Mouse (Mus musculus): ENCODE measurements around the gene Ankzf1. TPM values are rescaled to one million over a fixed set of nuclear protein-coding genes. Genes with fewer than 3 reads are reported as not detected.
A peak's percentile ranks its signal among the peaks of the same experiment; 100 is the strongest.

Gene Ankzf1
- total RNA-seq, 2 experiments from 2014 or later: 6.8 to 9.4 TPM

DNA sequence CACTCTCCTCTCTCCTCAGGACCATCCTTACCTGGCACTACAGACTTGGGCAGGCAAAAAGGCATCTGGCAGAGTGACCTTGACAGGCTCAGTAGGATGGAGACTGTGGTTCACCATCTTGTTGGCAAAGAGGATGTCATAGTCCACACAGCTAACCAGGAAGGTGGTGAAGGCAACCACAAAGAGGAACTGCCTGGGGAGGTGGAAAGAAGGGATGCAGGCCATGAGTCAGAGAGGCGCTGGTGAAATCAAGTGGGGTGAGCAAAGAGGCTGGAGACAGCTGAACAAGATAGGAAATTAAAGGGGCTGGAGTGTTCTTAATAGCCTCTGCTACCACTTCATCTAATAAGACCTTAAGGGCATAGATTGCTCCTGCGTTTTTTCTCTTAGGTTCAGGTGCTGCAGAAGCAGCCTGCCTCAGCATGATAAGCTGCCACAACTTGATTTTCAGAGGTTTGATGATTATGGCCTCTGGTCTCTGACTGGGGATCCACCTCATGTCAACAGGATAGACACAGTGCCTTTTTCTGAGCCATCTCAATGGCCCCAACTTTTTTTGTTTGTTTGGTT is 4.0 kb upstream of the Ankzf1 start:
- DNase-seq: no peak

DNA sequence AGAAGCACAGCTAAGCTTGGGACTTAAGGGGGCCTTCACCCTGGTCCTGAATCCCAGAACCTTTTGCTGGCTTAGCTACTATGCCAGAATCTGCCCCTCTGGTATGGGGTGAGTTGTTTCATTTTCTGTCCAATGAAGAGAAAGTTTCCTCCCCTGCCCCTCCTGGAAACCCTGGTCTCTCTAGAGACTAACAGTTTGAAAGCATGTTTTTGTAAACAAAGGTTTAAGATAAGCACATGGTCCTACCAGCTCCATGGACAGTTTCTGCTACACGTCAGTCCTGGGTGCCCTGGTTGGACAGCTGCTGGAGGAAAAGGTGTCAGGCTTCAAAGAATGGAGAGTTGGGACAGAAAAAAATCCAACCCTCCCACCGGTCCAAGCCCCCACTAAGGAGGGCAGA is 1.4 kb upstream of the Ankzf1 start:
- DNase-seq: no peak

DNA sequence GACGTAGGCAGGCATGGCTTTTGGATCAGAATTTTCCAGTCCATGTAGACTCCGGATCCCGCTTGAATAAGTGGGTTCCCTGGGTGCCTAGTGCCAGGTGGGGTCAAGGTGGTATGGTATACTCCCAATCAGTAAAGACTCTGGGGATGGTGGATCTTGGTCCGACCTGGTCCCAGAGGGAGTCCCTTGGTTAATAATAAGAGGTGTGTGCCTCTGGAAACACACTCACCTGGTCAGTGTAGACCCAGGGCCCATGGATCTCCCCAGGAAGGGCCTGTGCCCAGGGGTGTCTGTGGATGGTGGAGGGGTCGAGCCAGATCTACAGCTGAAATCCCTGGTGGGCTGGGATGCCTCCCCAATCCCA is 711 bp upstream of the Ankzf1 start:
- DNase-seq: no peak

DNA sequence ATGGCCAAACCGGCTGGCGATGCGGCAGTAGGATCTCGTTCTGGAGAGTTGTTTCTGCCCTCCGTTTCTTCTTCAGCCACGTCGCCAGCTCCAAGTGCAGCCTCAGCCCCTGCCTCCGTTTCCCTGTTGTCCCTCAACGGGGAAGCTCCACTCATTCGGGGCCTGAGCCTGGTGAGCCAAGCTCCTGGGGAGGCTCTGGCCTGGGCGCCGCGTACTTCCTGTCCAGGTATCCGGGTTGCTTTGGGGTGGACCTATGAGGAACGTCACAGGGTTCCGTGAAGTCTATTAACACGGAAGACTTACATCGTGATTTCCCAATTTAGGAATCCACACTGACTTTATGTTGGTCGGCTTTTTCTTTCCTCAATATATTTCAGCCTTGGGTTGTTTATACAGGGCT is 501 bp downstream of the Ankzf1 start:
- no peak for DNase-seq

DNA sequence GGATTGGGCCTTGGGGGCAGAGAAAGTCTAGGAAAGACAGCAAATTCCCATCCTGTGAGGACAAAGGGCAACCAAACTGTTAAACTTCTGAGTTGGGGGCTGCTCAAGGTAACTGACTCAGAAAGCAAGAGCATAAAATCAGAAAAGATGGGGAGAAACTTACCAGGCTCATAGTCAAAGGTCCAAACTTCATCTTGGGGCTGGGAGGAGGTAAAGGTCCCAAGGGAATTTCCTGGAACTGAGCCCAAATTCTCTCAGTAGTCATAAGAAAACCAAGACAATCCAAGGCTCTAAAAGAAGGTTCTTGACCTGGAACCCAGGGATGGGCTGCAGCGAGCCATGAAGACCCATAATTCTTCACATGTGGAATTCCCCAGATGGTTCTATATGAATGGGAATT is 9.3 kb downstream of the Ankzf1 start:
- DNase-seq: no peak

DNA sequence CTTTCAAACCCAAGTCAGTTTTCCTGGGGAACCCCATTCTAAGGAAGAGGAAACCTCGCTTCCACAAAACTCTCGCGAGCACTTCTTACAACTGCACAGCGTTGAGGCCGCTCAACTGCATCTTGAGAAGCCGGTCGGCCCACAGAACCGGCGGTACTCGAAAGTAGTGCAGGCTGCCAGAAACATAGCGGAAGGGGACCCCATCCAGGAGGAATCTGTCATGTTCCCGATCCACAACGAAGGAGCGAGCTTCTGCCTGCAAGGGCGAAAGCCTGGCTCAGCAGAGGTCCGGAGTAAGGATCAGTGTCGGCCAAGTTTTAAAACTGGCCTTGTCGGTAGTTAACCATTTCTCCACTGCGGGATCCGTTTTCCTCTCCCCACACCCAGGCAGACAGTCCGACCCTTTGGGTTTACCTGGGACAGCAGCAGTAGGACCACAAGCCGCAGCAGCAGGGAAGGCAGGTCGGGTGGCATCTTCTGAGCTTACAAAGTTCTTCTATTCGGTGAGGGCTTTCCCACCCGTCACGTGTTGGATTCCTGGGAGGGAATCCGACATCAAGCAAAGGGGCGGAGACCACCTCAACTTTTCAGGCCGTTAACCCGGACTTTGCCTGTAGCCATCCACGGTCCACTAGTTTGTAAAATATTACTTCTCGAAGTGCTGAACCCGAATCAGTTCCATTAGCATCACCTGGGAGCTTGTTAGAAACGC is 17.2 kb downstream of the Ankzf1 start:
- DNase-seq: peak; percentile 37

DNA sequence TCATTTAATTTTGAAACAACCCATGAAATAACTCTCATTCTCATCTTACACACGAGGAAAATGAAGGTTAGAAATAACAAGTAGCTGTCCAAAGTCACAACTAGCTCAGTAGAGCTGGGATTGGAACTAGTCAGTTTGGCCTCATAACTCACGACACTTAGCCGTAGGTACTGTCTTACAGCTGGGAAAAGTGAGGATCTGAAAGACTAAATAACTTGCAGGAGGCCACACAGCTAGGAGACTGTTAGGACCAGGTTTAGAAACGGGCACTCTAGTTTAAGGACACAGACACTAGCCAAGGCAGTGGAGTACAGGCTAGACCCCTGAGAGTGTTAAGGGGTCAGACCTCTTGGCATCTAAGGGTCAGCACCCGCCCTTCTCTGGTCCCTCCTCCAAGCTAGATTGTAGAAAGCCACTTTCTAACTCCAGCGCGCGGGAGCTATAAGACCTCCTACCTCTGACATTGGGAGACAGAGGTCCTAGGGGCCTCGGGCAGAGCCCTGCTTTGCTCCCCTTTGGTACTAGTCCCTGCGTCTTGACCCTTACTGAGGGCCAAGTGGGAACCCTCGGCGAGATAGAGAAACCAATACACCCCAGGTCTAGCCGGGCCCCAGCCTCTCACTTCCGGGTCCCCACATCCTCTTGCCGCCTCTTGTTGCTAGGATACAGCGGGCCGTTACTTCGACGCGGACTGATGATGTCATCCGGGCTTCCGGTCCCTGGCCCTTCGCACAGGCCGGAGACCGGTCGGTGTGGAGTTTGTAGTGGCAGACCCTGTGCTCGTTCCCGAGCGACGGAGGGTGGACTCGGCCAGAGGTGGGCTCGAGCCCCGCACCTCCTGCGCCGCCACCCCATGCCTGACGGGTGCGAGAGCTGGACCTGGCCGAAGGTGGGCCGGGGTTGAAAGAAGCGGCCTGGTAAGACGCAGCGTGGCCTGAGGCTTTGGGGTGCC is 18.5 kb downstream of the Ankzf1 start, which contains the start of the genes Glb1l and Stk16:
Gene Glb1l, minus strand, starts transcription at position 678 of the 952 bp plus-strand sequence.
Gene Stk16, plus strand, starts transcription at position 703 of the 952 bp plus-strand sequence.
- DNase-seq: peak; percentile 96

DNA sequence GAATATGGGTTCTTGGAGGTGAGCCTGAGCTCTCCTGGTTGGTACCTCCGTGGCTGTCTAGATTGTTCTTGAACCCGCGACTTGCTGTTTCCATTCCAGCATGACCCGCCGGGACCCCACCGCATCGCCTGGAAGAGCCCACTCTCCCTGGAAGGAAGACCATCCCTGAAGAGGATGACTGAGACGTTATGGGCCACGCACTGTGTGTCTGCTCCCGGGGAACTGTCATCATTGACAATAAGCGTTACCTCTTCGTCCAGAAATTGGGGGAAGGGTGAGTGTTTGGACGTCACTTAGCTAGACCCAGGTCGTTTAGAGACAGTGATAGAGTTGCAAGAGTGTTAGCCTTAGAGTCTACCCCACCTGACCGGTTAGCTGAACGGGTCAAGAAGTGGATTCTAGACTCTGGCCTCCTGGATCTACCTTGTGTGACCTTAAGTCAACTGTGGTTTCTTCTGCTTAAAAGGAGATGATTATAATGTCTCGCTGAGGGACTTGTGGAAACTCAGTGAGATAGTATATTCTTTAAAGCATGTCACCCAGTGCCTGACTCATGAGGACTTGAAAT is 19.3 kb downstream of the Ankzf1 start:
- DNase-seq: no peak

DNA sequence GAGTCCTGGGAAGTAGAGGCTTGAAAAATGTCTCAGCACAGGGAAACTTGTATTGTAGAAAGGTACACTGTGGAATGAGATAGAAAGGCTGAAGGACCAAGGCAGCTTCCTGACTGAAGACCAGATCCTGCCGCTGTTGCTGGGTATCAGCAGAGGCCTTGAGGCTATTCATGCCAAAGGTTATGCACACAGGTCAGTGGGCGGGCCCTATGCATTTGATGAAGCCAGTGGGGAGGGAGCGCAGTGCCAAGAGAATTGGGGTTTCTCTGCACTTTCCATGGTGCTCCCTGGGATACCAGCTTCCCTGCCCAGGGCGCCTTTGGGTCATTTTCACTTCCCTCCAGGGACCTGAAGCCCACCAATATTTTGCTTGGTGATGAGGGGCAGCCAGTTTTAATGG is 20.6 kb downstream of the Ankzf1 start:
- DNase-seq: no peak

DNA sequence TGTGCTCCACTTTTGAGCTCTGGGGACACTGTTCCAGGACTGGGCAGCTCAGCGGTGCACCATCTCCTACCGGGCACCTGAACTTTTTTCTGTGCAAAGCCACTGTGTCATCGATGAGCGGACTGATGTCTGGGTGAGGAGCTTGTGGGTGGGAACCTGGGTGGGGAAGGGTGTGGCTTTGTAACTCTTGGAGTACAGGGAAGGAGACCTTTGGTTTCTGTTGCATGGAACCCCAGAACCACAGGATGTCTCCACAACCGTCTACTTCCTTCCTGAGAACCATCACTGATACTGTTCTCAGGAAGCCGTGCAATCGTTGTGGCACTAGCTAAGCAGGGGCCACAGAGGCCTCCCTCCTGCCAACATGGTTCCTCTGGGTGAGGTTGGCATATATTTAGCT is 21.1 kb downstream of the Ankzf1 start:
- no peak for DNase-seq

DNA sequence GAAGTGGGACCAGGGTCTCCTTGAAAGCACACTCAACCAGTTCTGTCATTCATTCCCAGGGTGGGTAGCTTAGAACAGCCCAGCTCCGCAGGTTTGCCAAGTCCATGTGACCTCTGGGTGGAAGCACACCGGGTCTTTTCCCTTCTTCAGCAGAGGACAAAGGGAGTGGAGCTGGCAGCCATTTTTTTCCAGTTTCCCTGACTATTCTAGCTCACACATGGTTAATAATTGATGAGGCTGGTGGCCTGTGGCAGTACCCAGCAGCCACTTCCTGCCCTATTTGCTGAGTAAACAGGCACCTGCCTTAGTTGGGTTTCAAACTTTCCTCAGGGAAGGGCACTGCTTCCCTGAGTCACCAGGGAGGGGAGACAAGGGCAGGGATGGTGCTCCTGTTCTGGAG is 22.5 kb downstream of the Ankzf1 start:
- DNase-seq: no peak

DNA sequence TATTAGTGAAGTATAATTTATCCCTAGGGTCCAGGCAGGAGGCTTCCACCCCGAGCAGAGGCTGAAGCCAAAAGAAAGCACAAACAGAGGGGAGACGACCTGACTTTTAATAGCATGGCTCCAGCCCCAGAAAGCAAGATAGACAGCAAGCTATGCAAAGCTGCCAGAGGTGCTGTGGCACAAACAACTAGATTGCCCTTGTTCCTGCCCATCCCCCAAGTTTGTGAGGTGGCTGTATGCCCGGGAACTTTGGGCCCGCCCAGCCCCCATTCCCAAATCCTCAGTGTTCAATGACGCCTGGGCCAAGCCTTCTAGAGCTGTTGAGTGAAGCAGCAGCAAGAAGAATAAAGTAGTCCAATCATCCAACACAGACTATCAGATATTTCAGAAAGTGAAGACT is 22.9 kb downstream of the Ankzf1 start:
- no peak for DNase-seq

DNA sequence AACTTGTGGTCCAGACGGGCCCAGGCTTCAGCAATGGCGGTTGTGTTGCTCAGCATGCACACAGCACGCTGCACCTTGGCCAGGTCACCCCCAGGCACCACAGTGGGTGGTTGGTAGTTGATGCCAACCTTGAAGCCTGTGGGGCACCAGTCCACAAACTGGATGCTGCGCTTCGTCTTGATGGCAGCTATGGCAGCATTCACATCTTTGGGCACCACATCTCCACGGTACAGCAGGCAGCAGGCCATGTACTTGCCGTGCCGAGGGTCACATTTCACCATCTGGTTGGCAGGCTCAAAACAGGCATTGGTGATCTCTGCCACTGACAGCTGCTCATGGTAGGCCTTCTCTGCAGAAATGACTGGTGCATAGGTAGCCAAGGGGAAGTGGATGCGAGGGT is 23.8 kb downstream of the Ankzf1 start:
- DNase-seq: peak; percentile 27

DNA sequence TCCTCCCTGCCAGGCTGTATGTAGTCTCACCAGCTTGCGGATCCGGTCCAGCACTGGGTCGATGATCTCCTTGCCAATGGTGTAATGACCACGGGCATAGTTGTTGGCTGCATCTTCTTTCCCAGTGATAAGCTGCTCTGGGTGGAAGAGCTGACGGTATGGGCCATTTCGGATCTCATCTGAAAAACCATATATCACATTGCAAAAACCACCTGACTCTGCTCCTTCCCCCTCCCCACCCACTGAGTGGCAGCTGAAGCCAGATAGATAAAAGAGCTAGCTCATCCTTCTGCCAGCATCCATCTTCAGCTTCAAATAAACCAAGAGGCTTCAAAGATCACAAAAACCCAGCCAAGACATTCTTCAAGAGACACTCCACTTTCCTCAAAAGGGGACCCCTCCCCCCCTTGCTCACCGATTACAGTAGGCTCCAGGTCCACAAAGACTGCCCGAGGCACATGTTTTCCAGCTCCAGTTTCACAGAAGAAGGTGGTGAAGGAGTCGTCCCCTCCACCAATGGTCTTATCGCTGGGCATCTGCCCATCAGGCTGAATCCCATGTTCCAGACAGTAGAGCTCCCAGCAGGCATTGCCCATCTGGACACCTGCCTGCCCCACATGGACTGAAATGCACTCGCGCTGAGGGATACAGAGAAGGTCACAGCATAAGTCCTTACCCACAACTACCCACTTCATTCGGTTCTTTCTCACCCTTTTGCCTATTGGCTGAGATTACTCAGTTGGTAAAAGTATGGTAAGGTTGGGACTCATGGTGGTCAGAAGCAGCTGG is 25.0 kb downstream of the Ankzf1 start:
- peak; percentile 49 for DNase-seq

DNA sequence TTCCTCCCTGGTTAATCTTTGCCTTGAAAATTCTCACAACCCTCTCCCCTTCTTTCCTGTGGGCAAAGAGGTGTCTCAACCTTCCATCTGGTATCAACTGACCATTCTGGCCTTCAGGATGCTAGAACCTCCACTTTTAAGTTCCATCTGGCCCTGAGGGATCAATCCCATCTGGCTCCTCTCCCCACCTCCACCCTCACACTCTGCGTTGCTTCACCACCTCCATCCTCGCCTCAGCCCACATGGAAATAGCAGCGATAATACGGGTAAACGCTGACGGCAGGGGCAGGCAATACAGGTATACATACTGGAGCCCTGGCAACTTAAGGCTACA is 25.9 kb downstream of the Ankzf1 start:
- no peak for DNase-seq

DNA sequence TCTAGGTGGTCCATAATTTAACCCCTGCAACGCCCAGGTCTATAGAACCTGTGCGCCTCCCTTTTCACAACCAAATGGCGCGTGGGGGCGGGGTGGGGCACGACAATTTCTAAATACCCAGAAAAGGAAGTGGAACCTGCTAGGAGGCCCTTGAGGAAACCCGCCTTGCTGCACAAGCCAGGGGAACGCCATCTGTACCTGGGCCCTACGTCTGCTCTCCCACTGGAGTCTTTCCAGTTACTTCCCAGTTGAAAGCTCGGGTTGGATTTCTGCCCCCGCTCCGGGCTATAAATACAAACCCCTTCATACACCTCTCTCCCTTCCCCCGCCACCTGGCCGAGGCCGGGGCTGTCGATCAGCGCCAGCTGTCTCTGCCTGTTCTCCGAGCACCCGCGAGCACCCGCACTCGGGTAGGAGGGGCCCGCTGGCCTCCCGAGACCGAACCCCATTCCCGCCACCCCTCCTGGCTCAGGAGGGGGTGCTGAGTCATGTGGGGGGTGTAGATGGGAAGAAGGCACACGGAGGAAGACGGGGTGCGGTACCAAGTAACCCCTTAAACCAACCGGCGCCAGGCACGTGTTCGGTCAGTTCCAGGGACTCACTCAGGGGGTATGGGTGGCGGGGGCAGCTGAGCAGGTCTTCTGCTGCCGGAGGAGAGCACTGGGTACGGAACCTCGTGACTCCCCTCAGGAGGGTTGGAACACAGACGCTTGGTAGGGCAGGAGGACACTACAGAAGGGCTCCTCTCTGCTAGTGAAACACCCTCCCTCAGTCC is 26.5 kb downstream of the Ankzf1 start:
- DNase-seq: peak; percentile 74

DNA sequence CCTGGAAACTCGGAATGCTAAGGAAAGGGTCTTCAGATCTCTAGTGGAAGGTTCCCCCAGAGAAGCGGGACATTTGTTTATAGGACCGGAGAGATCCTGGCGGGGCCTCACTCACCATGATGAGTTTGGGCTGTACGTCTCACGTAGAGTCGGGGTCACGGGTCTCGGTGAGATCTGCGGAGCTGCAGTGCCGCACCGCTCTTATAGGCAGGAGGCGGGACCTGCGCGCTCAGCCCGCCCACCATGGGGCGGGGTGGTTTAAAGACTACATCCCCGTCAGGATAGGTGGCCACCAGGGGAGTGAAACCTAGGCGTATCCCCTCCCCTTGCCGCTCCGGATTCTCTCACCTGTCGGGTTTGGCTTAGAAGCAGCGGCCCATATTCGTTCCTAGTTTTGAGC is 27.1 kb downstream of the Ankzf1 start:
- DNase-seq: peak; percentile 84

DNA sequence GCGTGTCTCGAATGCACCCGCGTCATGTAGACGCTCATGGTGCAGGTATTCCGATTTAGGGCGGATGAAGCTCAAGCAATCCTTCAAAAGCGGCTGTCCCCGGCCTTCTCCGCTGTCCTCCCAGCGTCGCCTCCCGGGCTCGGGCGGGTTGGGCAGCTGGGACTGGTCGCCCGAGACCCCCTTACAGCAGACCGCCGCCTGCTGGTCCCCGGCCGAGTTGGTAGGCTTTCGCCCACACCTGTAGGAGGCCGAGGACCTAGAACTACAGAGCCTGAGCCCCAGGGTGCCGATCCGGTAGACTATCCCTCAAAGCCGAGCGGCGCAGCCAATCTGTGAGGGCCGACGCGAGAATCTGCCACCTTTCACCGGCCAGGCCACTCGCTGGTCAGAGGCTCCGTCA is 27.6 kb downstream of the Ankzf1 start, which contains the start of gene Tuba4a:
Gene Tuba4a, minus strand, starts transcription at position 335 of the 400 bp plus-strand sequence.
- no peak for DNase-seq

DNA sequence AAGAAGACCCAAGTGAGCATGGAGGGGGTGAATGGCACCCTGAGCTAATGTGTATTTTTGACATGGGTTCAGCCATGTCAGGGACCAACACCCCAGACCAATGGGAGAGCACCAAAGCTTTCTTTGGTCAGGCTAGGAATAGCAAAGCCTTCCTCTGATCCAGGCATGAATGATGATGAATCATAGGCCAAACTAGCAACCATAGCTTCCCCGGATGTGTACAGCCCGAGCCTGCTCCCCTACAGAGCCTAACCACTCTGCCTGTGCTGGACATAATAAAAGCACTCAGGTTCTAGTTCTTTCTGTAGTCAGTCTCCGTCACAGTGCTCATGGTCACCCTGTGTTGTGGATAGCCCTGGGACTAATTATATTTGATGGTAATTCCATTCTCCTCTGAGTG is 29.6 kb downstream of the Ankzf1 start:
- DNase-seq: no peak

DNA sequence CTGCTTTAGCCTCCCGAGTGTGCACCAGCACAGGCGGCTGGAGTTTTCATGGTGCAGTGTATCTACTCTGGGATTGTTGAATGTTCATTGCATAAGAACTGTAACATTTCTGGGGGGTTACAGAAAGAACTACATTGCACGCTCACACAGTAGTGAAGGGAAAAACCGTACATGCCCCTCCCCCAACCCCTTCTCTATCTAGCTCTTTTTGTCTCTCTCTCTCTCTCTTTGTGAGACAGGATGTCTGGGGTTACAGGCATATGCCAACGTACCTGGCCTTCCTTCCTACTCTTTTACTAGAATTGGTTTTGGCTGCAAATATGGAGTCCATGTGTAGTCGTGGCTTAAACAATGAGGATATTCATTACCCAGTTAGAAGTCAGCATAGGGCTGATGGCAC is 31.0 kb downstream of the Ankzf1 start:
- DNase-seq: no peak

DNA sequence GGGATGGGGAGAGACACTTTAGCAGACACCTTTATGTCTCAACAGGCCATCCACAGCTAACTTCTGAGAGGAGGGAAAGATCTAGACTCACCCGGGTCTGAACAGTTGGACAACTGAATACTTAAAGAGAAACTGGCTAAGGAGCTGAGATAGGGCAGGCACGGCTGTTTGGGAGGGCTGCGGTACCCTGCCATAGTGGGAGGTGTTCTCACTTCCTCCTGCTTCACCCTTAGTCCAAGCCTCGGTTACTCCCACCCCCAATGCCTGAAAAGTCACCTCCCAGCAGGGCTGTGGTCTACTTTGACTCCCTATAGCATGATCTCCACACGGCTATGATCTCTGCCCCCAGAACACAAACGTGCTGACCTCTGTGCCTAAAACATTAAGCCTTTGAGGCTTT is 31.6 kb downstream of the Ankzf1 start:
- no peak for DNase-seq
